Mouse (Mus musculus) CD8-positive naive resting alpha-beta T cell, adult 2 months (primary cell): Measurements from ENCODE around the gene Gm42906.

Experiments used
- DNase-seq, 2 experiments: peaks; one replicate each; pipeline ENCODE4 v3.0.0; 2022; ENCODE audit warnings: low read depth in 2 of 2, low spot score in 2 of 2

Gm42906 gene

DNA sequence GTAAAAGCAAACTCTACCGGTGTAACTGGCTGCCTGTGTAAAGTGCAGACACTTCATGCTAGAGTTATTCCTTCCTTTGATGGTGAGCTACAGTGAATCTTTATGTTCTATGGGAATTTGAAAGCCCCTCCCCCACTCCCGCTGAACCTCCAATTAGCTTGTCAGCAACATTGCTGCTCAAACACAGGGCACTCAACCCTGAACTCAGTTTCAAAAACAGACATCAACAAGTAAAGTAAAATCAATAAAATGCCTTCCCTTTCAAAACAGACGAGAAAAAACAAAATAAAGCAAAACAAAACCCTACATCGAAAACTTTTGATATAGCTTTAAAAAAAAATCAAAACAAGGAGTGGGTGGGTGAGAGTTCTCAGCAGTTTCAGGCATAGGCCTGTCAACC, 273.9 kb downstream of the Gm42906 start:
- no peak for DNase-seq

DNA sequence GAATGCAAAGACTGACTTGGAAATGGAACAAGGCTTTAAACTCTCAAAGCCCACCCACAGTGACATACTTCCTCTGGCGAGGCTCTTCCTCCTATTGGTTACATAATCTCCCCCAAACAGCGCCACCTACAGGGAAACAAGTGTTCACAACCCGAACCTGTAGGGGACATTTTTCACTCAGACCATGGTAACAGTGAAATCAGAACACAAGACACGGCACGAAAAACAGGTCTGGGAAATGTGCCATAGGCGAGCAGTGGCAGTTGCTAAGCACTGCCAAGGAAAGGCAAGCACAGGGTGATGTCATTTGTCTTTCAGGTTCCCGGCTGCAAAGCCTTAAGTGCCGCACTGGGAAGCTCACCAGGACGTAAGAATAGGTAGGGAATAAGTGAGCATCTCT, 276.4 kb downstream of the Gm42906 start:
- no peak for DNase-seq

DNA sequence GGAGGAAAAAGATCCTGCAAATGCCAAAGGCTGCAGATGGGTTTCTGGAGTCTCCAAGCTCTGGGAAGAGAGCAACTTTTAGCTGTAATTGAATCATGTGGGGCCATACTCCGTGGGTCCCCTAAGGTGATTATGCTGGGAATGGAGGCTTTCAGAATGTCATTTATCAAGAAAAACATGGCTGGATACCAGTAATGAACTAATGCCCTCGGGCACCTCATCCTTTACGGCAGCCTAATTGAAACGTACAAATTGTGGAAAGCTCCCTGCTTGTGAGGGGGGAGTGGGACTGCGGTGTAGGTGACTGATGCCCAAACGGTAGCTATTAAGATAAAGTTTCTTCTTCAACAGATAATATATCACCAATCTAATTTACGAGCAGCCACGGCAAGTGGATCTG, 278.5 kb downstream of the Gm42906 start:
- no peak for DNase-seq

DNA sequence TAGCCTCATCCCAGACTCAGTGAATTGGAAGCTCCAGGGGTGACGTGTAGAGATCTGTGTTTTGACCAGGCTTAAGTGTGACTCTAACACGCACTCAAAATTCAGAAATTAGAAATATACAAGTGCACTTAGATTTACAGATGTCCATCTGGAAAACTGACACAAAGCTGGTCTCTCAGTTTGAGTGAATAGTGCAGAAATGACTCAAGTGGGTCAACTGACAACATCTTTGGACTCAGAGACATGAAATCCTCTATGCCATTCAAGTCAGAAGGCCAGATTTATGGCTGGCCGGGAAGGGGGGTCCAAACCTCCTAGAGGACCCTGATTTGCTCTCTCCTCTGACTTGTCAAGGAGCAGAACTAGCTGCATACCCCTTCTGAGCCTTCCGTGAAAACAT, 279.9 kb downstream of the Gm42906 start:
- DNase-seq: no peak

DNA sequence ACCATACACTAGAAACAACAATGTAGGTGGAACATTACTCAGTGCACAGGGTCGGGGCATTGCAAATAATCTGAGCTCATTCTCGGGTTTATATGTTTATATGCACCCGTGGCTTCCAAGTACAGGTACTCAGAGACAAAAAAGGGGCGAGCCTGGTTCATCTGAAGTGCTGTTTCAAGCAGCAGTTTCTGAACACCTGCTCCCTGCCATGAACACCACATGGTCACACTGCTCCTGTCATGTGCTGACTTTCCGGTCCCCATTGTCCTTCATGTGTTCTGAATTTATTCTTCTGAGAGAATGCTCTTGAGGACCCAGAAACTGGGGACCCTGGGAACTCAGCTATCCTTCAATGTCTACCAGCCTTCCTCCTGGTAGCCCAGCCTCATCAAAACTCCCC, 282.2 kb downstream of the Gm42906 start:
- no peak for DNase-seq

DNA sequence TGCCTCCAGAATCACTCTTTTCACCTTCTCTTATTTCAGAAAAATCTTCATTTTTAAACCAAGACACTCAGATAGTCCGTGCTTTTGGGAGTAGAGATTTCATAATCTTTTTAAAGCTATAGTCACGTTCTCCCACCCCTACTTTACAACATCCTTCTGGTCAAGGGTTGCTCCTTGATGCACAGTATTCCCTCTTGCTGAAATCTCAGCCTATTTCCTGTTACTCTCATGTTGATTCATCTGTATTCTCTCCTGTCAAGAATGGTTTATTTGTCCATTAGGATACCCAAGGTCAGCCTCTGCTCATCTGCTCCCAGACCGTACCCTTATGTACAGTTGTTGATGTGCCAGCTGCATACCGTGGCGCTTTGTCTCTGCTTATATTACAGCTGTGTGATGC, 284.0 kb downstream of the Gm42906 start:
- DNase-seq: no peak

DNA sequence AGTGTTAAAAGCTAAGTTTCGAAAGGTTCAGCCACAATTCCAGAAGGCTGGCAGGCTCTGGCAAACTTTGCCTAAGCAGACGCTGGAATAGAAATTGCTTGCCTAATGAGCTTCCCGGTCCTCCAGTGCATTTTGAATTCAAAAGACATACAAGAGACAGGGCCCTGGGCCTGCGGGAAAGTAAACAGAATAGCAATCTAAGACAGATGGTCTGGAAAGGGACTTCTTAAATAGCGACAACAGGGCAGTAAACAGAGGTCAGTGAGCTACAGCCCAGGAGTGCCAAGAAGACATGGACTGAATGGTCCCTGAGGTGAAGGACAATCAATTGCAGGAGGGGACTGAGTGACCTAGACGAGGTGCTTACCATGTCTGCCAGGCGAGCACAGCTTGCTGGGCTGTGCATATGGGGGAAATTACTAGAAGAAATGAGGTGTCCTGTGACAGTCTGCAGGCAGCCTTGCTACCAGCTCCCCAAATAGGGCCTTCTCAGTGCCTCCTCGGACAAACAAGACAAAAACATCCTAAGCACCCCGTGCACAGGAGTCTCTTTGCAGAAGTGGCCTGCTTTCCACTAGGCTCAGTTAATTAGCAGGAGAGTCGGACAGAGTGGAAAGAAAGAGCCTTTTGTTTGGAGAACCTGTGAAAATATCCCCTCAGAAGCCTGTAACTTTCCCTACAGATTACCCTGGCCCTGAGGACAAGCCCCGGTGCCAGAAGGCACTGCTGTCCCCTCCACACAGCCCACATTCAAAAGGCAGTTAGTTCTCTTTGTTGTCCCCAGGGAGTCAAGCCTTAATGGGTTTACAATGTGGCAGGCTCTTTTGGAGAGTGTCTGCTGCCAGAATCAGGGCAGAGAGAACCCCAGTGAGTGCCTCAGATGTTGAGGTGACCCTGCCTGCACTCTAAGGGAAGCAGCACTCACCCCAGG, 285.0 kb downstream of the Gm42906 start:
- DNase-seq: no peak

DNA sequence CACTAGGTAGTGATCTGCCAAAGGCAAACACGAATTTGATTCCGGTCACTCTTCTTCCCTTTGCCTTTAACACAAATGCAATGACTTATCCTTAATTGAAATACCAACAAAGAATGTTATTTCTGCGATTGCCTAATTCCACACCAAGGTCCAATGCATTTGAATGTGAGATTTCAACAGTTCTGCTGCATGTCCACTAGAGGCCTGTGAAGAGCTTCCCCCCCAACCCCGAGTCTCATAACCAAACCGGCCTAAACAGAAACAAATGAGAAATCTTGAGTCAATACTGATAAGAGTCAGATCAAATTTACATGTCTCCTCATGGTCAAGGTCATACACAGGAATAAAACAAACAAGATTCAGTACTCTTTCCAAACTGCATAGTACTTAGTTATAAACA, 285.7 kb downstream of the Gm42906 start:
- DNase-seq: no peak

DNA sequence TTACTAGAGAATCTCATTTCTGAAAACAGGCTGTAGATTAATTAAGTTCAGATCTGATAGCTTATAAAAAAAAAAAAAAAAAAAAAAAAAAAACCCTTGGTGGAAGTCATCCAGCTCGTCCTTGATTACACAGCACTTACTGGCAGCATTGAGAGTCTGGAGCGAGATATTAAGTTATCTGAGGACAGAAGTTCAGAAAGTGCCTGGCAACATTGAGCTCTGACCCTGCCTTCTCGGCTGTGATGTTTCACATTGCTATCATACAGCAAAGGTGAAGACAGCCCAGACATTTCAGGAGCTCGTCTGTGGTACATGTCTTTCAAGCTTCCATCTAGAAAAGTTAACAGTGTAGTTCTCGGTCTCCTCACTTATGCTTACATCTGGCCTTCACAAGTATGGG, 290.1 kb downstream of the Gm42906 start:
- no peak for DNase-seq

DNA sequence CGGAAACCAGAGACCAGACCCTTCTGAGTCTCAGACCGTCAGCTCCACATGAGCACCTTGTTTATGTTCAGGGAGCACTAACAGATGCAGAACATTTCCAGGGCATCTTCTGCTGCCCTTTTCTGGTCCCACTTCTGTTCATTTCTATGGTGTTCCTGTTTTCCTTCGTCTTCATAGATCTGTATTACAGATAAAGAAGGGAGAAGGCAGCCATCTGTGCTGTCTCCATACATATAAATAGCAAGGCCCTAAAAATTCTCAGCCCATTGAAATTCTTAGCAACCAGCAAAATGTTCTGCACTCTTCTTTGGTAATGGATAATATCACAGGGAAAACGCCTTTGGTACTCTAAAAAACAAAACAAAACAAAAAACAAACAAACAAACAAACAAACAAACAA, 290.7 kb downstream of the Gm42906 start:
- no peak for DNase-seq

DNA sequence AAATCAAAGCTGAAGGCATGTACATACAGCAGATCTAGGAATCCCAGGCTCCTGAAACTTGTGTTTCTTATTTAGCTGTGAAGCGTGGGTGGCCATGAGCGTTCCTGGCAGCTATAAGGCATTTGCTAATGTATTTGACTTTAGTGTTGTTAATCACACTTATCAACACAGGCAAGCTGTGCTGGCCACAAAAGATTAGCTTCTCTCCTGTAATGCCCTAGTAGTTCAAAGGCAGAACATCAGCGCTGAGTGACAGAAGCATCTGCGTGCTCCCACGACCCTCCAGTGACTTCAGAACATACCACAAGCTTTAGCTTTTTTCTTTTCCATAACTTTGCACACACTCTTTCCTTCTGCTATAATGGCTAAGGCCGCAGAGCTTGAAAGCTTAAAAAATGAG, 292.0 kb downstream of the Gm42906 start:
- no peak for DNase-seq

DNA sequence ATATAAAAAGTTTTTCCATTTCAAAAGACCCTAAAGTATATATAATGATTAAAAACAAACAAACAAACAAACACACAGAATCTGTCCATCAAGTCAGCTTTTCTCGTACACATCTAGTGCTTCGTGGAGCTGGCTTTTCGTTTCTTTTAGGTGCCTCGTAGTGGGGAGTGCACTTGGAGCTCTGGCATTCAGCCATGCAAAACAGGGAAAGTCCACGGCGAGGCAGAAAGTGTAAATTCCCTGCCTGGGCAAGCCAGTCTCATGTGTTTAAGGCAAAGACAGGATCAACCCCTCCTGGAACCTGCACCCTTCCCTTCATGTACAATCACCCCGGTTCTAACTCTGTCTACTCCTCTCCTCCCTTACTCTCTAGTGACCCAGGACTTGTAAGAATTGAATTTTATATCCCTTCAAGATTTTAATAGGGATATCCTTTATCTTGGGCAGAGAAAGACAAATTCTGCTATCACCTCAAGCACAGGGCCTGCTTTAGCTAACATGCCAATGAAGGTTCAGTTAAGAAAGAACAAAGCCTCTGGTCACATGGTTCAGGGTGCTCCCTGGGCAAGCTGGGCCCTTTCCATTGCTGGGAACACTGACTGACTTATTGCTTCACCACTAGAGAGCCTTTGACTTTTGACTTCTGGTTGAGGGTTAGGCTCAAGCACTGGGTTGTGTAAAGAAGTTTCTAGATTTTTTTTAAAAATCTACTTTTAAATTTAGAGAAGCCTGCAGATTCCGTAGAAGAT, 292.7 kb downstream of the Gm42906 start:
- no peak for DNase-seq

DNA sequence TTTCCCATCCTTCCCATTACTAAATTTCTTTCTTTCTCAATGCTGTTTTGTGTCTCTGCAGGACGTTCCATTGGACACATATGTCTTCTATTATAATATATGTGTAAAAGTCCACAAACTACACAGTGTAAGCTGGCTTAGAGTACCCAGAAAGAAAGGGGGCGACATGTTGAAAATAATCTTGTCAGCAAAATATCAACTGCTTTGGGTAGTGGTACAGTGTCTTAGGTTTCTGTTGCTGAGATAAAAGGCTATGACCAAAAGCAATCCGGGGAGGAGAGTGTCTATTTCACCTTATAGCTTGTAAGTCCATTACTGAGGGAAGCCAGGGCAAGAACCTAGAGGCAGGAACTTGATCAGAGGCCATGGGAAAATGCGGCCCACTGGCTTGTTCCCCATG, 293.8 kb downstream of the Gm42906 start:
- no peak for DNase-seq

DNA sequence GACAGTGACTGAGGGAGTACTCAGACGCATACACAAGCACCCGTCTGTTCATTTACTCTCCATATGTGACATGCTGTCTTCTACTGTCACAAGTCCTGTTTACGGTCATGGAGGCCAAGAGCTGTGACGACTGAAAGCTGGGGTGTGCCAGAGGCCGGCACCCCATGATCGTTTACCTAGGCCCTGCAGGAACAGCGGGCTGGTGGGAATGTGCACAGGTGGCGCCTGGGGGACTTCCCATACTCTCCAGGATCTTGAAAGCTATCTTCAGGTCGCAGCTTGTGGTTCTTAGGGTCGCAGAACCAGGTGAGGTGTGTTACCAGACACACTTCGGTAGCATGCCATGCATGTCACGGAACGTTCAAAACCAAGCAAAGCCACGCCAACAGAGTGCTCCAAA, 294.2 kb downstream of the Gm42906 start:
- no peak for DNase-seq

DNA sequence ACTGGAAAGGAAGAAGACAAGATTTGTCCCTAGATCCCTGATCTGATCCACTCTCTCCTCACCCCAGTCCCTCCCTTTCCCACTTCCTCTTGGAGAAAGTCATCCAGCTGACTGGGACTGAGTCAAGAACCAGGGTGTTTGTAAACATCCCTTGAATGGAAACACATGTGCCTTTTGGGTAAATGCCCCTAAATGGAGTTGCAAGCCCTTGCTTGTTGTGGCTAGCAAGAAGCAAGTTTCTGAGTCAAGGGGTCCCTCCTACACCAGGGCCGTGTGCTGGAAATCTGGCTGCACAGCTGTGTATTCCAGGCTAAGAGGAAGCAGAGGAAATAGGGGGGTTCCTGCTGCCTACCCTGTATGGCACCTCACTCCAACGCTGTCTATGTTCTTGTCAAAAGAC, 298.2 kb downstream of the Gm42906 start:
- no peak for DNase-seq

DNA sequence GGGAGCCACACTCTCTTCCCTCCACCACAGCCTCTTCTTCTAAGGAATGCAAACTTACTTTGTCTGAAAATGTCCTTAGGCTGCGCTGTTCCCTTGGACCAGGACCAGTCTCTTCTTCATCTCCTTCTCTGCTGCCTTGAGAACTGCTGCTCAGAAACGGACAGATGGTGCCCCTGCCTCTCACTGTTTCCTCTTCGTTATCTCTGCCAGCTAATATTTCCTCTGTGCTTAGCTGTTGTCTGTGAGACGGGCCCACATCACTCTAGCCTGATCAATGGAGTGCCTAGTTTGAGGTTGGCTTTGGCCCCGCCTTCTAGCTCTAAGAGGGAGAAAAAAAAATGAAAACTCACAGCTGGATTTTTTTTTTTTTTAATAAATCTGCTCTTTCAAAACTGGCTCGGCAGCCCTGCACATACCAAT, 300.7 kb downstream of the Gm42906 start:
- no peak for DNase-seq

DNA sequence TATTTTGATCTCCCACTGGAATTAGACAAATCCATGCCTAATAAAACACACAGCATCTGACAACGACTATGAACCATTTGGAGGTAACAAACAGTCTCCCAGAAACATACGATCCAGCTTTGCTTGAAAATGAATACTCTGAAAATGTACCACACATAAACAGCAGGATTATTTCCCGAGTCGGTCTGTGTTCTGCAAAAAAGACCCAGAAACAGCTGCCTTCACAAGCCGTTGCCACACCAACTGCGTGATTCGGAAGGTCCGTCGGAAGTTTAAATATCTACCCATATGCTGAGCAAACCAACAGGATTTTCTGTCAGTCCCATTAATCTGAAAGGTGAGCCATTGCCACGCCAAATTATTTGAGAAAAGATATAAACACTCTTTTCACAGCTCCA, 301.4 kb downstream of the Gm42906 start:
- no peak for DNase-seq

DNA sequence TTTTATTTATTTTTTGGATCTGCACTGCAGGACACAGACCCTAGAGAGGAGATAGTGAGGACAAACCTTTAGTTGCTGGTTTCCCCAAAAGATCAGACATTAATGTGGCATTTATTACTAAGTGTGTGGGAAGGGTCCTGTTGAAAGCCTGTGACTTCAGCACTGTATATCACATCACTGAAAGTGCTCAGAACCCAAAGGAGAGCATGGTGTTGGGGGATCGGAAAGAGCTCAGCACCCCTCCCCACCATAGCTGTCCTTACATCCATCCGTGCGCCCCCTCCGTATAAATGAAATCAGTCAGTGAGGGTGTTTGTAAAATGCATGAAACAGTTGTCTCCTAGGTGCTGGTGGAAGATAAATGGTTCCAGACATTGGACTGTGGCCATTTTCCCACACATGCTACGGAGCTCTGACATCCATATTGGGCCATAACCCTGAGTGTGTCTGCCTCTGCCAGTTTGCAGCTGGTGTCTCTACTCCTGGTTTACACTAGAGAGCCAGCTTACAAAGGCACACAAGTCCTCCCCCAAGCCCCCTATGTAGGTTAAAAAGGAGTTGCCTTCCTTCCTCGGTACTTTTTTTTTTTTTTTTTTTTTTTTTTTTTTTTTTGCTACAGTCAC, 301.9 kb downstream of the Gm42906 start:
- DNase-seq: no peak

DNA sequence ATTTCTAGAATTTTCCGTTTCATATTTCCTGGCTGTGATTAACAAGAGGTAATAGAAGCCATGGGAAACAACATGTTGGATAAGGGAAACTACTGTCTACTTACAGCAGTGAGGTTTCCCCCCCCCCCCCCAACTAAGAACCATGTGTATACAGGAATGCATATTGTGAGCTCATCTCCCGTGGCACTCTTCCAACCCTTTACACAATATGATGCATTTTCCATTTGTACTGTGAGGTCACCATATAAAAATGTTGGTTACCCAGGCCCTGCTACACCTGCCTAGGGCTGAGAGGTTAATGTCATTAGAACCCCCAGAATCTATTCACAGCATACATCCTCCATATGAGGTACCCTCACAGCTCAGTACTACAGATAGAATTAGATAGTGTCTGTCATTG, 310.1 kb downstream of the Gm42906 start:
- no peak for DNase-seq

DNA sequence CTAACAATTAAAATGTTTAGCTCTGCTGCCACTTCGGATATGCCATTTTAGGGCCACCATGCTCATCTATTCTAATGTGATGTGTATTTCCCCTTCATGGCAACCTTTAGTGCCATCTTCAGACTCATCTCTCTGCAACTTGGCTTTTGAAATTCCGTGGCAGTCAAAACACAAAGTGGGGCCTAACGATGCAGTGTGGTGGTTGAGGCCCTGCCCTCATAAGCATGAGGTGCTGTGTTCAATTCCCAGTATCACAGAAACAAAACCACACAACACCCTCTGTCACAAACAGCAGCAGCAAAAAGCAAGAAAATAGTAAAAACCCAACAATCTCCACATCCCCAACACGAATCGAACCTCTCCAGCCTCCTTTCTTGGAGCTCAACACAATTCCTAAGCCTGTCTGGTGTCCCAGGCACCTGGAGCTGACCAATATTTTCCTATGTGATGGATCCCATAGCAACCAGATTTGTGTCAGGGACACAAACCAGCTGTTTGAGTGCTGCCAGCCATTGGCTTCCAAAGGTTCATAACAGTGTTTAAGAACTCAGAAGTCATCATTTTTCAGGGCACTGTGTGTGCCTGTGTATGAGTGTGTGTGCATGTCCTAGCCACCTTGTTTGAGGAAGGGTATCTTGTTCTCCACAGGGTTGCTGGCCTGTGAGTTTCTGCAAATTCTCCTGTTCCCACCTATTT, 311.6 kb downstream of the Gm42906 start:
- no peak for DNase-seq

DNA sequence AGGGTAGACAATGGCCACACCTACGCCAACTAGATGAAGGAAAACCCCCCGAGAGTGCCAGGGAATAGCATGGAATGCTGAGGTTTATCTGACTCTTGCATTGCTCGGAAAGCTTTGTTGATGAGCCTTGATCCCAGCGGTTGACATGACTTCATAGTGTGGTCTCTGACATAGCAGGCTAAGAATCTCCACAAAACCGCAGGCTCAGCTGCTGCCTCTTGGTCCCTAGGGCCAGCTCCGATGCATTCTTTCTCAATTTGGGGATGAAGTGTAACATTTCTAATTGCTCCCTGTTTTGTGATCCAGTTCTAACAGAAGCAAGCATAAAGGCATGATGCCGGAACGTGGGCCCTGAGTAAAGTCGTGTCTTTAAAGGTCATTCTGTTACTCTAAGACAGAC, 315.2 kb downstream of the Gm42906 start:
- no peak for DNase-seq
